Mouse (Mus musculus) liver, adult 2 months (tissue): ENCODE data around the gene Ftsj1. TPM values are rescaled to one million over a fixed set of nuclear protein-coding genes. Genes with fewer than 3 reads are reported as not detected.

Experiments
- DNase-seq: peaks from one replicate; pipeline ENCODE4 v3.0.0-alpha.2; 2011; ENCODE audit warnings: low read depth, low spot score; ENCODE audit errors: extremely low read depth
- H3K27ac ChIP-seq: fragments of 200-500 bp; replicated peaks from 2 replicates; pipeline ENCODE4 v1.5.1; 2012; ENCODE audit warnings: low read depth, mild to moderate bottlenecking, control low read depth, inconsistent platforms, low read length; ENCODE audit not compliant: insufficient read depth
- H3K27me3 ChIP-seq: fragments of 200-500 bp; 2 replicates; pipeline ENCODE4 v1.6.1; 2012; ENCODE audit warnings: mild to moderate bottlenecking, moderate library complexity, low read length, inconsistent platforms; ENCODE audit not compliant: control insufficient read depth, insufficient read depth
- H3K36me3 ChIP-seq: fragments of 200-500 bp; 2 replicates; pipeline ENCODE4 v1.6.1; 2012; ENCODE audit warnings: low read length, inconsistent platforms; ENCODE audit not compliant: control insufficient read depth, insufficient read depth
- H3K4me1 ChIP-seq: fragments of 200-500 bp; 2 replicates; pipeline ENCODE4 v1.6.1; 2011; ENCODE audit warnings: low read length; ENCODE audit not compliant: control insufficient read depth, insufficient read depth
- H3K4me3 ChIP-seq: fragments of 200-500 bp; 2 replicates; pipeline ENCODE4 v1.5.1; 2011; ENCODE audit warnings: low read depth, mild to moderate bottlenecking, control low read depth, low read length, moderate library complexity; ENCODE audit not compliant: insufficient read depth
- H3K79me2 ChIP-seq: fragments of 200-500 bp; 2 replicates; pipeline ENCODE4 v1.6.1; 2012; ENCODE audit warnings: inconsistent platforms, mild to moderate bottlenecking, low read length, moderate library complexity; ENCODE audit not compliant: control insufficient read depth, insufficient read depth
- H3K9ac ChIP-seq: fragments of 200-500 bp; 2 replicates; pipeline ENCODE4 v1.6.1; 2012; ENCODE audit warnings: low read depth, mild to moderate bottlenecking, control low read depth, inconsistent platforms, low read length
- CTCF ChIP-seq: fragments of 200-500 bp; IDR thresholded peaks from 2 replicates; pipeline ENCODE4 v1.5.1; 2011; ENCODE audit warnings: low read depth, low read length, control low read depth
- POLR2A ChIP-seq: fragments of 200-500 bp; IDR thresholded peaks from 2 replicates; pipeline ENCODE4 v1.6.1; 2011; ENCODE audit warnings: low read length, control low read depth; ENCODE audit not compliant: insufficient read depth; ENCODE audit errors: extremely low read depth
- WGBS: fragments of 180-500 bp; shearing (Covaris S2); methylation state at CpG from one replicate; pipeline ENCODE4 v1.1.7; 2018; 5-methylcytosine and 5-hydroxymethylcytosine counted together
- polyA plus RNA-seq: library from polyadenylated mRNA; depleted of rRNA; stranded (reverse); fragments of >200 nt; gene quantifications from 2 replicates; pipeline ENCODE4 v1.2.3, GENCODE M21; 2012
- total RNA-seq: library from RNA; depleted of rRNA; stranded (reverse); fragments of >200 nt; gene quantifications from 2 replicates; pipeline ENCODE4 v1.2.3, GENCODE M21; 2014

Gene Ftsj1
- total and polyA plus RNA-seq, 2 experiments, result 11.0 to 29.9 TPM

- no peaks in the 10 kb centered on the region for H3K27me3 ChIP-seq
- TF ChIP-seq POLR2A (no peak), CTCF (no peak)
- no peaks in the 10 kb centered on the region for H3K4me1 ChIP-seq
- no peak overlapping the region for H3K9ac ChIP-seq
- no peaks in the 10 kb centered on the region for H3K79me2 ChIP-seq
- DNase-seq, result no peak
- H3K4me3 ChIP-seq, result no peak overlapping the region
- H3K27ac ChIP-seq, result no peak overlapping the region
- 53% methylated on average over 7 of the region's 7 CpGs for WGBS
- no peaks in the 10 kb centered on the region for H3K36me3 ChIP-seq
Observed at GRCm38 (mm10) chrX:8211490-8212207, 40.6 kb downstream of the Ftsj1 start.

GRCm38 (mm10) chrX:8209720-8210119 lies 42.5 kb downstream of the Ftsj1 start:
- Histone ChIP-seq H3K27me3 (no peaks in the 10 kb centered on the region), H3K4me1 (no peaks in the 10 kb centered on the region), H3K9ac (no peak overlapping the region), H3K27ac (no peak overlapping the region), H3K4me3 (no peak overlapping the region), H3K79me2 (no peaks in the 10 kb centered on the region), H3K36me3 (no peaks in the 10 kb centered on the region)
- TF ChIP-seq POLR2A (no peak), CTCF (no peak)
- no peak for DNase-seq
- 23% methylated on average over 2 of the region's 2 CpGs for WGBS

GRCm38 (mm10) chrX:8207224-8207623 lies 45.0 kb downstream of the Ftsj1 start:
- H3K9ac ChIP-seq, result no peak overlapping the region
- H3K36me3 ChIP-seq, result no peaks in the 10 kb centered on the region
- no peak for DNase-seq
- H3K27ac ChIP-seq, result no peak overlapping the region
- no peaks in the 10 kb centered on the region for H3K79me2 ChIP-seq
- no peaks in the 10 kb centered on the region for H3K4me1 ChIP-seq
- 47% methylated on average over 4 of the region's 4 CpGs for WGBS
- H3K4me3 ChIP-seq, result no peak overlapping the region
- TF ChIP-seq POLR2A (no peak), CTCF (no peak)
- H3K27me3 ChIP-seq, result no peaks in the 10 kb centered on the region

GRCm38 (mm10) chrX:8206694-8207197 lies 45.5 kb downstream of the Ftsj1 start:
- TF ChIP-seq POLR2A, result no peak
- TF ChIP-seq CTCF, result no peak
- peak; percentile 51 for DNase-seq
- under 1% methylated on average over 11 of the region's 11 CpGs for WGBS
- H3K4me1 ChIP-seq, result no peaks in the 10 kb centered on the region
- no peaks in the 10 kb centered on the region for H3K36me3 ChIP-seq
- H3K79me2 ChIP-seq, result no peaks in the 10 kb centered on the region
- peak overlapping the region; percentile 93 for H3K4me3 ChIP-seq
- no peak overlapping the region for H3K9ac ChIP-seq
- H3K27ac ChIP-seq, result peak overlapping the region; percentile 38
- no peaks in the 10 kb centered on the region for H3K27me3 ChIP-seq

- DNase-seq, result peak; percentile 51
- Histone ChIP-seq H3K4me3 (peak within 1 kb of the TSS; percentile 93), H3K79me2 (no peaks in the 10 kb centered on the region), H3K9ac (peak within 1 kb of the TSS; percentile 92), H3K27ac (peak within 1 kb of the TSS; percentile 38), H3K36me3 (no peaks in the 10 kb centered on the region), H3K4me1 (no peaks in the 10 kb centered on the region), H3K27me3 (no peaks in the 10 kb centered on the region)
- TF ChIP-seq CTCF (no peak), POLR2A (peak; percentile 36; the same call in 1 of the 2 replicates)
- WGBS, result 2% methylated on average over 40 of the region's 46 CpGs
Observed at GRCm38 (mm10) chrX:8206015-8206693, 46.1 kb downstream of the Ftsj1 start, which contains the start of gene Porcn. TSS of gene Porcn (minus strand) at chrX:8206525.

GRCm38 (mm10) chrX:8205551-8205950 lies 46.7 kb downstream of the Ftsj1 start:
- WGBS, result 61% methylated on average over 7 of the region's 7 CpGs
- Histone ChIP-seq H3K36me3 (no peaks in the 10 kb centered on the region), H3K79me2 (no peaks in the 10 kb centered on the region), H3K4me1 (no peaks in the 10 kb centered on the region), H3K9ac (no peak overlapping the region), H3K27me3 (no peaks in the 10 kb centered on the region), H3K4me3 (no peak overlapping the region), H3K27ac (no peak overlapping the region)
- TF ChIP-seq CTCF (no peak), POLR2A (no peak)
- no peak for DNase-seq
